Mouse (Mus musculus): ENCODE measurements around the gene Coro7. TPM values are rescaled to one million over a fixed set of nuclear protein-coding genes. Genes with fewer than 3 reads are reported as not detected.
A peak's percentile ranks its signal among the peaks of the same experiment; 100 is the strongest.

Gene Coro7
- polyA plus RNA-seq, 1 experiment from 2014 or later: 14.4 TPM

DNA sequence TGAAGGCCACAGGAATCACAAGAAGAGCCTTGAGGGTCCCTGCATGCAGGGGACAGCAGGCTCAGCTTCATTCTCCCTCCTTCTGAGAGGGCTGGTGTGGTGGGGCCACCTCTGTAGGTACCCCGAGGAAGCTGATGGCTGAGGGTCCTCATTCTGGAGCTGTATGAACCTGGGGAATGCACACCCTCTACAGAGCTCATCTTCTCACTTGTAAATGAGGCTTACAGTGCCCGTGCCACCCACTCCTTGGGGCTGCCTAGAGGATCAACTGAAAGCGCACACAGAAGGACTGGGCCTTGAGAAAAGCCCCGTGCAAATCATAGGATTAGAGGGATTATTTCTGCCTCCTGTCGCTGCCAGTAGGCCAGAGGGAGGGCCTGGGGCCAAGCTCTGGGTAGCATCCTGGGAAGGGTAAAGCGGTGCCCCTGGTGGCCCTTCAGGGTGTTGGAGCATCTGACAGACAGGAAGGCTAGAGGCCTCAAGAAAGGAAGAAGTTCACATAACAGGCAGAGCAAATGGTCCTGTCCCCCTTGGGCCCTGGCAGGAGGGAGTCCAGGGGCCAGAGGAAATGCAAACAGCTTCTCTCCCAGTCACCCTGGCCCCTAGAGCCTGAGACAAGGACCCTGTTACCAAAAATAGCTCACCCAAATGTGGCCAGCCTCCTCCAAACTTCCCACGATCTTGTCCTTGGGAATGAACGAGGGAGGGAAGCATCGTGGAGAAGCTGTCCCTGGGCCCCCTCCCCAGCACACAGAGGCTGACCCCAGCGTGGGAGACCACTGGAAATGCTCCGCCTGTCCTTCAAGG, 23.6 kb downstream of the Coro7 start:
- H3K4me1 ChIP-seq (replicated peaks; ENCODE audit: control insufficient read depth, insufficient read depth, low read length): no peaks in the 10 kb centered on the region
- DNase-seq (ENCODE audit: low spot score) (no peak), ATAC-seq (ENCODE audit: low FRiP score) (no peak)
- 52% methylated on average over 11 of the region's 11 CpGs for WGBS
- H3K4me2 ChIP-seq (replicated peaks; ENCODE audit: low read depth, low read length): no peak overlapping the region
- H3K27ac ChIP-seq (ENCODE audit: low read depth, low read length): no peak overlapping the region
- H3K4me3 ChIP-seq (ENCODE audit: low read depth, low read length): no peak overlapping the region
- H3K36me3 ChIP-seq (ENCODE audit: control insufficient read depth, insufficient read depth, low read length): 0 out of 2 replicates have a peak, but pooled peaks cover 2% of the 10 kb centered on the region
- no peak overlapping the region for H3K9ac ChIP-seq (ENCODE audit: low read depth, low read length)
- no peaks in the 10 kb centered on the region for H3K9me3 ChIP-seq (ENCODE audit: control insufficient read depth, low read length)
- no peaks in the 10 kb centered on the region for H3K27me3 ChIP-seq (ENCODE audit: control insufficient read depth, insufficient read depth, low read length)

DNA sequence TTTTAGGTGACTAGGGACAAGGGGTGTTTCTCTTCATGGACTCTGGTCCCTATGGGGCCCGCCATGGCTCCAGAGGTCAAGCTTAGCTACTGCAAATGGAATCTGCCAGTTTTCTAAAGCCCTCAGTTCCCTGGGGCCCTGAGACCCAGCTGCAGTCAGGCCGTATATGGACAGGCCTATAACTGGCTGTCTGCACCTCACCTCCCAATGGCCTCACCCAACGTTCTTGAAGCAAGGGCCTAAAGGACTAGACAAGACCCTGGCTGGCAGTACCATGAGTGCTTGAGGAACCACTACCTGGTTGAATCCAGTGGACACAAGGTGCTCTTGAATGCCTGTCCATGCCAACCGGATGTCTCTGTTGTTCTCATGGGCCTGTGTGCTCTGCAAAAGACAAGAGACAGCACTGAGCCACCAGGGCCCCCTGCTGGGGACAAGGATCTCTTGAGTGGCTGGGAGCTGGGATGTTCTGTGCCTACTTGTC, 24.3 kb downstream of the Coro7 start:
- Histone ChIP-seq H3K27me3 (ENCODE audit: control insufficient read depth, insufficient read depth, low read length) (no peaks in the 10 kb centered on the region), H3K9me3 (ENCODE audit: control insufficient read depth, low read length) (no peaks in the 10 kb centered on the region), H3K36me3 (ENCODE audit: control insufficient read depth, insufficient read depth, low read length) (no peaks in the 10 kb centered on the region), H3K4me1 (replicated peaks; ENCODE audit: control insufficient read depth, insufficient read depth, low read length) (no peaks in the 10 kb centered on the region), H3K27ac (ENCODE audit: low read depth, low read length) (no peak overlapping the region), H3K4me2 (replicated peaks; ENCODE audit: low read depth, low read length) (no peak overlapping the region), H3K9ac (ENCODE audit: low read depth, low read length) (no peak overlapping the region), H3K4me3 (ENCODE audit: low read depth, low read length) (no peak overlapping the region)
- no peak for ATAC-seq (ENCODE audit: low FRiP score)
- no peak for DNase-seq (ENCODE audit: low spot score)
- 61% methylated on average over 4 of the region's 4 CpGs for WGBS

DNA sequence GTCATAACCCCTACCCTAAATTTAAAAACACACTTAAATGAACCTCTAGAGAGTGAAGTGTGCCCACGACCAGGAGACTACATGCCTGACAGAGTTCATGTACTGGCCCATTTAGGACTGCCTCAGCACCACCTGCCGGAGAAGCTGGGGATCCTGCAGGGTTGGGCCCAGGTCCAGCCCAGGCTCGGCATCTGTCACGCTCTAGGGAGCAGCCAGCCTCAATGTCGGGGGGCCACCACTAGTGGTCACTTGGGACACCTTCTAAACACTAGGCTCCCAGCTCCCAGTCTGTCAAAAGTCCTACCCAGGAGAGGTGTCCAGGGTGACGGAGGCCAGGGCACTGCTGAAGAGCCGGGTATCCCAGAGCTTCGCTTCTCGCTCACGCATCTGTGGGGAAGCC, 24.9 kb downstream of the Coro7 start:
- Histone ChIP-seq H3K27me3 (ENCODE audit: control insufficient read depth, insufficient read depth, low read length) (no peaks in the 10 kb centered on the region), H3K27ac (ENCODE audit: low read depth, low read length) (no peak overlapping the region), H3K4me1 (replicated peaks; ENCODE audit: control insufficient read depth, insufficient read depth, low read length) (no peaks in the 10 kb centered on the region), H3K36me3 (ENCODE audit: control insufficient read depth, insufficient read depth, low read length) (no peaks in the 10 kb centered on the region), H3K4me3 (ENCODE audit: low read depth, low read length) (no peak overlapping the region), H3K4me2 (replicated peaks; ENCODE audit: low read depth, low read length) (no peak overlapping the region), H3K9ac (ENCODE audit: low read depth, low read length) (no peak overlapping the region), H3K9me3 (ENCODE audit: control insufficient read depth, low read length) (no peaks in the 10 kb centered on the region)
- ATAC-seq (ENCODE audit: low FRiP score): no peak
- WGBS: 82% methylated on average over 10 of the region's 10 CpGs
- no peak for DNase-seq (ENCODE audit: low spot score)

DNA sequence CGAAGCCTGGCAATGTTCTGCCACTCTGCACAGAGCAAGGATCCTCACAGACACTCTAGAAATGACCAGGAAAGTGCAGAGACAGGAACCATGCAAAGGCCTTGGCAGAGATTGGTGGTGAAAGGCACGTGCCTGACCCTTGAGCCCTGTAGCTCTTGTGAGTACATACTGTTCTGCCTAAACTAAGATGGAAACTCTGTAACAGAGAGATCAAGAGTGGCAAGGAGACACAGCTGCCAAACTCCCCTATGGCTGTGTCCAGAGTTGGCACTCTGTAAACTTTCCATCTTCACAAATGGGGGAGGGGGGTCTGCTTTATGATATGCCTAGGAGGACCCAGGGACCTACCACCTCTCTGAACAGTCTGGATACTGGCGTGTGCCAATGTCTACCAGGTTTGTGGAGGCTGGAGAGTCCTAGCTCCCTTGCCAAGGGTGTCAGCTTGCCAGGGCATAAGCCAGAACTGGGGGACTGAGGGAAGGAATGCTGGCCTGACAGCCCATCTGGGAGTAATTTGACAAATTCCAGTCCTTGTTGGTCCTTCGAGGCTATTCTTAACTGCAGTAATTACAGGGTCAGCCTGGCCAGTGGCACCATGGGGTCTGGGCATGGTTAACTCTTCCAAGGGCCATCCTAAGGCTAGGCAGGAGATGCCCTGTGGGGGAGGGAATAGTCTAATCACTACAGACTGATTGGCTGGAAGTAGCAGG, 26.7 kb downstream of the Coro7 start:
- Histone ChIP-seq H3K4me1 (replicated peaks; ENCODE audit: control insufficient read depth, insufficient read depth, low read length) (no peaks in the 10 kb centered on the region), H3K36me3 (ENCODE audit: control insufficient read depth, insufficient read depth, low read length) (no peaks in the 10 kb centered on the region), H3K27me3 (ENCODE audit: control insufficient read depth, insufficient read depth, low read length) (no peaks in the 10 kb centered on the region), H3K9me3 (ENCODE audit: control insufficient read depth, low read length) (no peaks in the 10 kb centered on the region), H3K27ac (ENCODE audit: low read depth, low read length) (no peak overlapping the region), H3K4me2 (replicated peaks; ENCODE audit: low read depth, low read length) (no peak overlapping the region), H3K9ac (ENCODE audit: low read depth, low read length) (no peak overlapping the region), H3K4me3 (ENCODE audit: low read depth, low read length) (no peak overlapping the region)
- no peak for ATAC-seq (ENCODE audit: low FRiP score)
- no peak for DNase-seq (ENCODE audit: low spot score)
- 79% methylated on average over 4 of the region's 4 CpGs for WGBS

DNA sequence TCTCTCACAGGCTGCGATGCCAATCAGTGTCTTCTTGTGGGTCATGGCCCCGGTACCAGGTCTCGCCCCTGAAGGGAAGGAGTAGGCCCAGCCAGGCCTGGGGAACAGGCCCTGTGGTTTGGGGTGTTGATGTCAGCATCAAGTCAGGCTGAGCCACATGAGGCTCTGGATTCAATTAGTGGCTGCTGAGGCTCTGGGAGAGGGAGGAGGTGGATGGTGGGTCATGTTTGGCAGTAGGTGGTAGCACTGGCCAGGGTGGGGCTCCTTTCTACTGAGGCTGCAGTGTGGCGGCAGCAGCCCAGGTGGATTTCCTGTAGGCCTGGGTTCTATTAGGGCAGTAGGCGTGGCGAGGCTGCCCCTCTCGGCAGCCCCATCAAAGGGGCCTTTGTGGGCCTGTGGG, 28.0 kb downstream of the Coro7 start:
- Histone ChIP-seq H3K4me2 (replicated peaks; ENCODE audit: low read depth, low read length) (no peak overlapping the region), H3K4me1 (replicated peaks; ENCODE audit: control insufficient read depth, insufficient read depth, low read length) (no peaks in the 10 kb centered on the region), H3K27ac (ENCODE audit: low read depth, low read length) (no peak overlapping the region), H3K36me3 (ENCODE audit: control insufficient read depth, insufficient read depth, low read length) (no peaks in the 10 kb centered on the region), H3K4me3 (ENCODE audit: low read depth, low read length) (no peak overlapping the region), H3K9ac (ENCODE audit: low read depth, low read length) (no peak overlapping the region), H3K27me3 (ENCODE audit: control insufficient read depth, insufficient read depth, low read length) (no peaks in the 10 kb centered on the region), H3K9me3 (ENCODE audit: control insufficient read depth, low read length) (no peaks in the 10 kb centered on the region)
- 62% methylated on average over 7 of the region's 7 CpGs for WGBS
- DNase-seq (ENCODE audit: low spot score) (peak; percentile 29), ATAC-seq (ENCODE audit: low FRiP score) (no peak)

DNA sequence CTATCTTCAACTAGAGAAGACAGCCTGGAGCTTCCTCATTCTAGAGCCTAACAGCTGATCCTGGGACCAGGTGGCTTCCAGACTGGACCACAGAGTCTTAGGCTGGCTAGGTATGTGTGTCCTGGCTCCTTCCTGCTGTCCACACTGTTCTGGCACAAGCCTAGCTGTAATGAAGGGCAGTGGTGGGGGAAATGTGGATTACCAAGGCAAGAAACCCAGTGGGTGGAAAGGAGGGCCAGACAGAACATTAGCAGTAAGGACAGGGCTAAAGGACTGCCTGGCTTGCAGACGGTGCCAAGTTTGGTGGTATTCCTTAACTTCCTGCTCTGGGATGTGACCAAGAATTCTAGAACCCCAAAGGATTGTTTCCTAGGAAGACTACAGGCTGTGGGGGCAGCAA, 28.5 kb downstream of the Coro7 start:
- H3K9ac ChIP-seq (ENCODE audit: low read depth, low read length): no peak overlapping the region
- no peak overlapping the region for H3K4me3 ChIP-seq (ENCODE audit: low read depth, low read length)
- H3K36me3 ChIP-seq (ENCODE audit: control insufficient read depth, insufficient read depth, low read length): no peaks in the 10 kb centered on the region
- no peaks in the 10 kb centered on the region for H3K9me3 ChIP-seq (ENCODE audit: control insufficient read depth, low read length)
- H3K4me2 ChIP-seq (replicated peaks; ENCODE audit: low read depth, low read length): no peak overlapping the region
- H3K27me3 ChIP-seq (ENCODE audit: control insufficient read depth, insufficient read depth, low read length): no peaks in the 10 kb centered on the region
- no peaks in the 10 kb centered on the region for H3K4me1 ChIP-seq (replicated peaks; ENCODE audit: control insufficient read depth, insufficient read depth, low read length)
- no peak overlapping the region for H3K27ac ChIP-seq (ENCODE audit: low read depth, low read length)
- no peak for DNase-seq (ENCODE audit: low spot score)
- ATAC-seq (ENCODE audit: low FRiP score): no peak
- 86% methylated on average over 1 of the region's 1 CpGs for WGBS

DNA sequence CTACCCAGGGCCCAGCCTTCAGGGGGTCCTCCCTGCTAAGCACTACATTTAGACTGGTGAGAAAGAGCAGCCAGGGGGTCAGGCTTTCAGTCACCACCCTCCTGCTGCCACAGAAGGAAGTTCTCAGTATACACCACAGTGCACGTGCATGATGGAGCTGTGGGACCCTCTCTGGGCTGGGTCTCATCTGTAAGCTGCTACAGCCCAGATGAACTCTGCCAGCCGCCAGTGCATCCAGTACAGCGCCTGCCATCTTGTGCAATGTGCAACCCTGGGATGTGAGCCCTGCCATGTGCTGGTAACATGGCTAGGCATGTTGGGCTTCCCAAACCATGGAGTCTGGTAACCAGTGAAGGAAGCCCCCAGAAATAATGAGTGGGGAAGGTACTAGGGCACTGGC, 29.4 kb downstream of the Coro7 start:
- ATAC-seq (ENCODE audit: low FRiP score): no peak
- Histone ChIP-seq H3K9me3 (ENCODE audit: control insufficient read depth, low read length) (no peaks in the 10 kb centered on the region), H3K4me3 (ENCODE audit: low read depth, low read length) (no peak overlapping the region), H3K4me2 (replicated peaks; ENCODE audit: low read depth, low read length) (no peak overlapping the region), H3K36me3 (ENCODE audit: control insufficient read depth, insufficient read depth, low read length) (no peaks in the 10 kb centered on the region), H3K4me1 (replicated peaks; ENCODE audit: control insufficient read depth, insufficient read depth, low read length) (no peaks in the 10 kb centered on the region), H3K27me3 (ENCODE audit: control insufficient read depth, insufficient read depth, low read length) (no peaks in the 10 kb centered on the region), H3K9ac (ENCODE audit: low read depth, low read length) (no peak overlapping the region), H3K27ac (ENCODE audit: low read depth, low read length) (no peak overlapping the region)
- WGBS: 88% methylated on average over 3 of the region's 3 CpGs
- no peak for DNase-seq (ENCODE audit: low spot score)

DNA sequence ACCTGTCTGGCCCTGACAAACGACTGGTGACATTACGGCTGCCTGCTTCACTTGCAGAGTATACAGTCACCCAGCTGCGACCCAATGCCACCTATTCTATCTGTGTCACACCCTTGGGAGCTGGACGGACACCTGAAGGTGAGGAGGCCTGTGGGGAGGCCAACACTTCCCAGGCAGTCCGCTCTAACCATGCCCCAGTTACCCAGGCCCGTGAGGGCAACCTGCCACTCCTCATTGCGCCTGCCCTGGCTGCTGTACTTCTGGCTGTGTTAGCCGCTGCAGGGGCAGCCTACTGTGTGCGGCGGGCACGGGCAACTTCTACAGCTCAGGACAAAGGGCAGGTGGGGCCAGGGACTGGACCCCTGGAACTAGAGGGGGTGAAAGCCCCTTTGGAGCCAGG, 29.9 kb downstream of the Coro7 start:
- Histone ChIP-seq H3K4me1 (replicated peaks; ENCODE audit: control insufficient read depth, insufficient read depth, low read length) (no peaks in the 10 kb centered on the region), H3K9me3 (ENCODE audit: control insufficient read depth, low read length) (no peaks in the 10 kb centered on the region)

DNA sequence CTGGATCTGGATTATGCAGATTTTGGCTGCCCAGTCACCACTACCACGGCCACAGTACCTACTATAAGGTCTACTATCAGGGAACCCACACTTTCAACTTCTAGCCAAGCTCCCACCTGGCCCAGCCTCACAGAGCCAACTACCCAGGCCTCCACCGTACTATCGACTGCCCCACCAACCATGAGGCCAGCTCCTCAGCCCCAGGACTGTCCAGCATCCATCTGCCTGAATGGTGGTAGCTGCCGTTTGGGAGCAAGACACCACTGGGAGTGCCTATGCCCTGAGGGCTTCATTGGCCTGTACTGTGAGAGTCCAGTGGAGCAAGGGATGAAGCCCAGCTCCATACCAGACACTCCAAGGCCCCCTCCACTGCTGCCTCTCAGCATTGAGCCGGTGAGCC, 30.4 kb downstream of the Coro7 start:
- Histone ChIP-seq H3K4me3 (ENCODE audit: low read depth, low read length) (no peak overlapping the region), H3K9me3 (ENCODE audit: control insufficient read depth, low read length) (no peaks in the 10 kb centered on the region), H3K9ac (ENCODE audit: low read depth, low read length) (no peak overlapping the region), H3K27me3 (ENCODE audit: control insufficient read depth, insufficient read depth, low read length) (no peaks in the 10 kb centered on the region), H3K36me3 (ENCODE audit: control insufficient read depth, insufficient read depth, low read length) (no peaks in the 10 kb centered on the region), H3K4me2 (replicated peaks; ENCODE audit: low read depth, low read length) (no peak overlapping the region), H3K4me1 (replicated peaks; ENCODE audit: control insufficient read depth, insufficient read depth, low read length) (no peaks in the 10 kb centered on the region), H3K27ac (ENCODE audit: low read depth, low read length) (no peak overlapping the region)
- DNase-seq (ENCODE audit: low spot score): no peak
- WGBS: 84% methylated on average over 5 of the region's 5 CpGs
- no peak for ATAC-seq (ENCODE audit: low FRiP score)

More for the DNA sequence above, 29.9 kb downstream of the Coro7 start:
- WGBS: 94% methylated on average over 11 of the region's 11 CpGs
- DNase-seq (ENCODE audit: low spot score) (no peak), ATAC-seq (ENCODE audit: low FRiP score) (no peak)
- no peak overlapping the region for H3K27ac ChIP-seq (ENCODE audit: low read depth, low read length)
- H3K4me2 ChIP-seq (replicated peaks; ENCODE audit: low read depth, low read length): no peak overlapping the region
- no peaks in the 10 kb centered on the region for H3K27me3 ChIP-seq (ENCODE audit: control insufficient read depth, insufficient read depth, low read length)
- no peak overlapping the region for H3K9ac ChIP-seq (ENCODE audit: low read depth, low read length)
- H3K4me3 ChIP-seq (ENCODE audit: low read depth, low read length): no peak overlapping the region
- no peaks in the 10 kb centered on the region for H3K36me3 ChIP-seq (ENCODE audit: control insufficient read depth, insufficient read depth, low read length)
